Comparison of ENCODE assay signal across 7 mouse cellular contexts in the genomic region with DNA sequence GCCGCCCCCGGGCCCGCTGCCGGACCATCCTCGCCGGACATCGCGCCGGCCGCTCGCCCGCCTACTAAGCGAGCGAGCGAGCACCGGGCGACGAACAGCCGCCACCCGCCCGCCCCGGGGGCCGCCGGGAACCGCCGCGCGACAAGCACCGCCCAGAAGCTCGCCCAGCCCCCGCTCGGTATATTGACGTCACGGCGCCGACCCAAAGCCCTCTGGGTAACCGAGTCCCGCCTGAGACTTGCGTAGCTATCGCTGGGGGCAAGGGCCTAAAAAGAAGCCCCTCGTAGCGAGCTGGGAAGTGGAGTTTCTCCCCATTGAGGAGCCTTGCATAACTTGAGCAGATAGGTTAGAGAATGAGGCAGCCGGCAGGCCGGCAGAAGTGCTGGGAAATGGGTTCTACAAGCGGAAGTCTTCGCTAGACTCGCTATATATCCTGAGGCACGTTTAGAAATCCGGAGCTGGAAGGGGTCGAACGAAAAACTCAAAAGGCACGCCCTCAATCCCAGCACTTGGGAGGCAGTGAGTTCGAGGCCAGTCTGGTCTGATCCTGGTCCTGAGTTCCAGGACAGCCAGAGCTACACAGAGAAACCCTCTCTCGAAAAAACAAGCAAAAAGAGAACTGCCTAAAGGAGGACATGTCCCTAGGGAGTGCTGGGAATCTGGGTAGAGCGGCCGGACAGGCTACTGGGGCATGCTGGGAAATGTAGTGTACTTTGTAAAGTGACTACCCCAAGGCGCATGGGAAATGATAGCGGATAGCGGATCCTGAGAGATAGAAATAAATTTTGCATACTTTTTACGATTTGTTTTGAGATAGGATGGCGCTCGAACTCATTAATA. TPM values are rescaled to one million over a fixed set of nuclear protein-coding genes. Genes with fewer than 3 reads are reported as not detected.
A peak's percentile ranks its signal among the peaks of the same experiment; 100 is the strongest.
DNase-seq lines count a peak whose midpoint lies in the region; ATAC-seq lines count a peak whose summit lies in the region.

A gene (minus strand): TSS at position 123 of the 840 bp plus-strand sequence.

- peak within 1 kb of the TSS; percentile 97 for H3K9ac ChIP-seq in midbrain, embryonic 13.5 days (replicated peaks)

- H3K27me3 ChIP-seq in embryonic facial prominence, embryonic 10.5 days (replicated peaks; ENCODE audit: low read depth, poor library complexity, severe bottlenecking): no peaks in the 10 kb centered on the region
- H3K27me3 ChIP-seq in limb, embryonic 10.5 days (ENCODE audit: low read depth, poor library complexity, severe bottlenecking): no peaks in the 10 kb centered on the region
- no peaks in the 10 kb centered on the region for H3K27me3 ChIP-seq in midbrain, embryonic 13.5 days

- ATAC-seq in granulocyte monocyte progenitor cell, adult 5-6 weeks (replicated peaks; ENCODE audit: poor library complexity, severe bottlenecking): peak; percentile 65
- ATAC-seq in midbrain, embryonic 13.5 days: peak; percentile 90

- peak; percentile 98 for DNase-seq in adrenal gland, postnatal 10 days
- DNase-seq in embryonic facial prominence, embryonic 10.5 days (ENCODE audit: low spot score): peak; percentile 95
- DNase-seq in kidney, adult 11 months: peak; percentile 92
- peak; percentile 92 for DNase-seq in limb, embryonic 10.5 days (ENCODE audit: low spot score)
- peak; percentile 91 for DNase-seq in spleen, adult 12 weeks (ENCODE audit: low spot score)

- peak within 1 kb of the TSS; percentile 85 for H3K4me2 ChIP-seq in midbrain, embryonic 13.5 days (replicated peaks)

- H3K4me3 ChIP-seq in embryonic facial prominence, embryonic 10.5 days: peak within 1 kb of the TSS; percentile 97
- H3K4me3 ChIP-seq in limb, embryonic 10.5 days: peak within 1 kb of the TSS; percentile 95
- peak within 1 kb of the TSS; percentile 92 for H3K4me3 ChIP-seq in midbrain, embryonic 13.5 days (replicated peaks)

- H3K9me3 ChIP-seq in embryonic facial prominence, embryonic 10.5 days: no peaks in the 10 kb centered on the region; the same call in 1 of the 2 replicates
- H3K9me3 ChIP-seq in limb, embryonic 10.5 days (replicated peaks): no peaks in the 10 kb centered on the region
- no peaks in the 10 kb centered on the region for H3K9me3 ChIP-seq in midbrain, embryonic 13.5 days

- peak within 1 kb of the TSS; percentile 93 for H3K27ac ChIP-seq in embryonic facial prominence, embryonic 10.5 days (replicated peaks)
- peak within 1 kb of the TSS; percentile 93 for H3K27ac ChIP-seq in limb, embryonic 10.5 days
- H3K27ac ChIP-seq in midbrain, embryonic 13.5 days: peak within 1 kb of the TSS; percentile 92

- peaks cover 35% of the 10 kb centered on the region for H3K4me1 ChIP-seq in embryonic facial prominence, embryonic 10.5 days
- H3K4me1 ChIP-seq in limb, embryonic 10.5 days: peaks cover 26% of the 10 kb centered on the region
- peaks cover 43% of the 10 kb centered on the region for H3K4me1 ChIP-seq in midbrain, embryonic 13.5 days (replicated peaks)

- under 1% methylated on average over 62 of the region's 62 CpGs for WGBS in embryonic facial prominence, embryonic 10.5 days
- WGBS in limb, embryonic 10.5 days: under 1% methylated on average over 61 of the region's 62 CpGs
- WGBS in midbrain, embryonic 13.5 days: under 1% methylated on average over 51 of the region's 62 CpGs

- peaks cover 14% of the 10 kb centered on the region for H3K36me3 ChIP-seq in embryonic facial prominence, embryonic 10.5 days (replicated peaks)
- peaks cover 13% of the 10 kb centered on the region for H3K36me3 ChIP-seq in limb, embryonic 10.5 days
- H3K36me3 ChIP-seq in midbrain, embryonic 13.5 days: peaks cover 12% of the 10 kb centered on the region

RNA-seq across cellular contexts. Expression of the gene that starts here (rescaled TPM):
- 10 to 100 TPM; 74.0 to 84.4 TPM for total RNA-seq in adrenal gland, postnatal 10 days (2021)
- polyA plus RNA-seq in embryonic facial prominence, embryonic 10.5 days (2016; fragmentation: Nextera tagmentation; extraction: Ambion mirVana): 35.5 and 40.5 TPM in 2 replicates
- 92.2 and 131 TPM in 2 replicates for total RNA-seq in granulocyte monocyte progenitor cell, adult 5-6 weeks (2014; fragmentation: Nextera tagmentation)
- total RNA-seq in granulocyte monocyte progenitor cell, adult 5-6 weeks (2017): 99.6 and 109 TPM in 2 replicates
- 36.8 and 42.1 TPM in 2 replicates for polyA plus RNA-seq in limb, embryonic 10.5 days (2016; fragmentation: Nextera tagmentation; extraction: Ambion mirVana)
- 34.9 and 51.9 TPM in 2 replicates for polyA plus RNA-seq in midbrain, embryonic 13.5 days (2015; fragmentation: Nextera tagmentation; extraction: Ambion mirVana)

Comparison
In these comparisons a context has a peak if more than half of its experiments do, and no peak if none do; other contexts are left out.
1. Peak in every context shown above with its lines: DNase-seq, ATAC-seq, H3K4me3 ChIP-seq and H3K27ac ChIP-seq.